Mouse (Mus musculus) left cerebral cortex, adult 18-20 months (tissue): ENCODE measurements around the gene Fam216b. TPM values are rescaled to one million over a fixed set of nuclear protein-coding genes. Genes with fewer than 3 reads are reported as not detected.

Source experiments
- DNase-seq, 2 experiments: peaks; one replicate each; pipeline ENCODE4 v3.0.0; 2021 to 2022; ENCODE audit warnings: low spot score in 2 of 2, mixed read lengths in 1 of 2
- total RNA-seq, 2 experiments: library from RNA; stranded (reverse); gene quantifications; 2 replicates each; pipeline ENCODE4 v1.2.3; 2021

Fam216b gene
- total RNA-seq, 2 experiments from 2014 or later, result 0.26 TPM; not detected in 1

DNA sequence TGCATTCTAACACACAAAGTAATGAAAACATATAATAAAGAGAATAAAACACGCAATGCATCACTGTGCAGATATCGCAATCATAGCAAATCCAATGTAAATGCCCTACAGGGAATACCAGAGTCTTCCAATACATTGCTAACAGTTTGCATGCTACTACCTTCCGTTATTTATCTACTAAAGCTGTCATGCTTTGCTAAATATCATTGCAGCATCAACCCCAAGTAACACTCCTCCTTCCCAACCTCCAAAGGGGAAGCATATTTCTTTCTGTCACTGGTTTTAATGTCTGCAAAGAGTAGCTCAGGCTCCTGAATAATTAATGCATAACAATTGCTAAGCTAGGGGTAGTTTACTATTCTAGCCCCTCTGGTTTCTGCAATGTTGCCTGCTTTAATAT lies 40.5 kb downstream of the Fam216b start:
- no peak for DNase-seq

DNA sequence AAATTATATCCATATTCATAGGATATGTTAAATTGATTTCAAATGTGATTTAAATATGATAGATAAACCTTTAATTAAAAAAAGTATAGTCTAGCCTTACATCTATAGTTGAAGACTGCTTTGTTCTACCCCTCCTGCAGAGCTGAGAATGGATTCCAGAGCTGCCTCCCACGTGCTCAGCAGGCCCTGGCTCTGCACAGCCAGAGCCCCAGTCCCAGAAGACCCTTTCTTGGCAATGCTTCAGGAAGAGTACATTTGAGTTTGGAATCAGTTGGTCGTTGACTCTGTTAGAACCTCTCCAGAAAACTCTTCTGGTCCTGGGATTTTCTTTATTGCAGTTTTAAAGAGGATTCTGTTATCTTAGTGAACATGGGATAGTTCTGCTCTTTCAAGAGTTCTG lies 45.7 kb downstream of the Fam216b start:
- no peak for DNase-seq

DNA sequence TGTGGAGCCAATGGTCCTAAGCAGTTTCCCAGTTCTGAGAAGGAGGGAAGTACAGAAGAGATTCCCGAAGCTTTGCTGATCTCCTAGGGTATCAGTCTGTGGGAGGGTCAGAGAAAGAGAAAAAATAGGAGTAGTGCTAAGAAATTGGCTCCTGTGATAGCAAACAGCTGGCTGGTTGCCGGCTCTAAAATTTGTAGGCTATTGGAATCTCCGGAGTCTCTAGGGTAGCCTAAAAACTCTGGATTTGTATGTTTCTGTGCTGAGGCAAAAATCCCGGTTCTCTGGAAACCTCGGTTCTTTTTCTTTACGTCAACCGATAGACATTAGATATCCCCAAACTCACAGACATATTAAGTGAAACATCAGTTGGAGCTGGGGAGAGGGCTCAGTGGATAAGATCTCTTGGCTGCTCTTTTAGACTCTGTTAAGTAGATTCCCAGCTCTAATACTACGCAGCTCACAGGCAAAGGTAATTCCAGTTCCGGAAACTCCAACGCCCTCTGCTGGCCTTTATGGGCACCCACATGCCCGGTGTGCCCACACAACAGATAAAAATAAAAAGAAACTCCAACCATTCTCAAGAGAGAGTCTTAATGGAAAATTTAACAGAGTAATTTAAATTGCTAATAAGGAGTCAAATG lies 46.8 kb downstream of the Fam216b start:
- DNase-seq, result no peak

DNA sequence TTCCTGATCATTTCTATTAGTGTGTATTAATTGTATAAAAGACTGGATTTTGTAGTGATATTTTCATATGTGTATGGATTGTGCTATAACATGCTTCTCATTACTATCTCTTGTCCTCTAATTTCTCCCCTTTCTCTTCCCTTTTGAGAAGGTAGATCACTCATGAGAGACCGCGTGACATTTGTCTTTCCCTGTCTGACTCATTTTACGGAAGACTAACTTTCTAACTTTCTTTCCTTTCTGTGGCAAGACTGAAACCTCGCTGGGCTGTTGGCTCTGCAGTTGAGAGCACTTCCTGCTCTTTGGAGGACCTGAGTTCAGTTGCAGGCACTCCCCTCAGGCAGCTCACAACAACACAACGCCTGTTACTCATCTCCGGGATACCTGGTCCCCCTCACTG lies 48.2 kb downstream of the Fam216b start:
- no peak for DNase-seq

DNA sequence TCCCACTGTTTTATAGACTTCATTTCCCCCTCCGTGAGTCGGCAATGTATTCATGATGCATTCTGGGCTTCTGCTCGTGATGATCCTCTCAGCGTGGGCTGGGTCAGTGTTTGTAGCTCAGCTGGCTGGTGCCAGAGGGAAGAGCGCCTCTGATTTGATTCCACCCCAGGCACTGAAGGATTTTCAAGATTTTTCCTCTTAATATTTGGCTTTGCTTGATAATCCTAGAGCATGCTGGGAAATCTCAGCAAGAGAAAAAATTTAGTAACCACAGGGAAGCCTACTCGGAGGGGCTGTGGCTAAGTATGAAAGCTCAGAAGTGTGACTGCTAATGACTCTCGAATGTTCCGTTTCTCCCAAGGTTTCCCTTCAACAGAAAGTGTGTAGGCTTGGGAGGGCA lies 49.9 kb downstream of the Fam216b start:
- no peak for DNase-seq

Other genes with a start within 250 kb of the Fam216b start
- gene Dnajc15, start 213.9 kb downstream of the Fam216b start, total RNA-seq, result 10 to 100 TPM; 70.4 to 92.7 TPM
- gene Epsti1, start 184.8 kb downstream of the Fam216b start, total RNA-seq, result under 1 TPM; 0.28 to 0.60 TPM
- gene Tnfsf11, start 219.0 kb upstream of the Fam216b start, total RNA-seq, result not detected